Mouse (Mus musculus) forebrain, embryonic 14.5 days (tissue): Measurements from ENCODE around the gene Usp22. TPM values are rescaled to one million over a fixed set of nuclear protein-coding genes. Genes with fewer than 3 reads are reported as not detected.
A peak's percentile ranks its signal among the peaks of the same experiment; 100 is the strongest.
"Not testable (repeated sequence)": the region's sequence is repeated elsewhere in the genome, so short reads cannot be mapped to it uniquely, and the experiment has no call there.

Experiments
- ATAC-seq: fragments of 200-750 bp; cut with Nextera tagmentation; 2 replicates; pipeline ENCODE4 v1.8.0; 2017; ENCODE audit warnings: mild to moderate bottlenecking, moderate library complexity
- DNase-seq: peaks from one replicate; pipeline ENCODE4 v3.0.0-alpha.2; 2015; ENCODE audit warnings: low spot score
- H3K27ac ChIP-seq: fragments of 300-500 bp; sonication (generic); 2 replicates; pipeline ENCODE4 v1.5.1; 2014; ENCODE audit warnings: low read depth, mild to moderate bottlenecking, control low read depth, low read length, moderate library complexity
- H3K27me3 ChIP-seq: fragments of 300-500 bp; sonication (generic); replicated peaks from 2 replicates; pipeline ENCODE4 v1.6.1; 2014; ENCODE audit warnings: low read length, control low read depth, mixed read lengths; ENCODE audit not compliant: control insufficient read depth, insufficient read depth
- H3K36me3 ChIP-seq: fragments of 300-500 bp; sonication (generic); 2 replicates; pipeline ENCODE4 v1.6.1; 2014; ENCODE audit warnings: low read length, control low read depth; ENCODE audit not compliant: control insufficient read depth, insufficient read depth
- H3K4me1 ChIP-seq: fragments of 300-500 bp; sonication (generic); 2 replicates; pipeline ENCODE4 v1.6.1; 2014; ENCODE audit warnings: antibody characterized with exemption, low read length, control low read depth; ENCODE audit not compliant: control insufficient read depth, insufficient read depth
- H3K4me2 ChIP-seq: fragments of 300-500 bp; sonication (generic); 2 replicates; pipeline ENCODE4 v1.6.1; 2014; ENCODE audit warnings: mild to moderate bottlenecking, control low read depth, low read length
- H3K4me3 ChIP-seq: fragments of 300-500 bp; sonication (generic); 2 replicates; pipeline ENCODE4 v1.5.1; 2014; ENCODE audit warnings: low read depth, low read length, control low read depth
- H3K9ac ChIP-seq: fragments of 300-500 bp; sonication (generic); 2 replicates; pipeline ENCODE4 v1.6.1; 2014; ENCODE audit warnings: mild to moderate bottlenecking, low read length, control low read depth, moderate library complexity
- H3K9me3 ChIP-seq: fragments of 300-500 bp; sonication (generic); replicated peaks from 2 replicates; pipeline ENCODE4 v1.6.1; 2016; ENCODE audit warnings: low read length, control low read depth, mixed read lengths; ENCODE audit not compliant: control insufficient read depth
- WGBS: fragments of 180-500 bp; shearing (Covaris S2); extraction: QIAGEN DNeasy Blood & Tissue Kit; methylation state at CpG from one replicate; pipeline ENCODE4 v1.1.7; 2014; 5-methylcytosine and 5-hydroxymethylcytosine counted together
- polyA plus RNA-seq: library from polyadenylated mRNA; unstranded; fragments of >200 nt; fragmentation: Nextera tagmentation; extraction: Ambion mirVana; gene quantifications from 2 replicates; pipeline ENCODE4 v1.2.1, GENCODE M21; 2014

The Usp22 gene
- polyA plus RNA-seq, 1 experiment from 2014 or later = 359 TPM

GRCm38 (mm10) chr11:61174291-61174820 lies 499 bp downstream of the Usp22 start:
- 1% methylated on average over 28 of the region's 28 CpGs for WGBS
- peak overlapping the region; percentile 98 for H3K27ac ChIP-seq

GRCm38 (mm10) chr11:61173477-61173876 lies 1.4 kb downstream of the Usp22 start:
- H3K9me3 ChIP-seq, H3K27me3 ChIP-seq, ATAC-seq, DNase-seq, H3K27ac ChIP-seq, H3K36me3 ChIP-seq: not testable (repeated sequence)
- Histone ChIP-seq H3K4me2 (peak overlapping the region; percentile 64), H3K4me3 (peak overlapping the region; percentile 96), H3K9ac (peak overlapping the region; percentile 100), H3K4me1 (peaks cover 35% of the 10 kb centered on the region)
- 16% methylated on average over 15 of the region's 15 CpGs for WGBS

More at GRCm38 (mm10) chr11:61174291-61174820, 499 bp downstream of the Usp22 start:
- Histone ChIP-seq H3K4me3 (peak overlapping the region; percentile 96), H3K9ac (peak overlapping the region; percentile 100), H3K9me3 (no peaks in the 10 kb centered on the region), H3K4me1 (peaks cover 31% of the 10 kb centered on the region), H3K27me3 (no peaks in the 10 kb centered on the region), H3K4me2 (peak overlapping the region; percentile 64), H3K36me3 (no peaks in the 10 kb centered on the region)
- ATAC-seq (peak; percentile 43), DNase-seq (peak; percentile 83)

GRCm38 (mm10) chr11:61170184-61170583 lies 4.7 kb downstream of the Usp22 start:
- ATAC-seq (no peak), DNase-seq (no peak)
- Histone ChIP-seq H3K9me3 (no peaks in the 10 kb centered on the region), H3K36me3 (peaks cover 30% of the 10 kb centered on the region), H3K9ac (no peak overlapping the region), H3K27me3 (no peaks in the 10 kb centered on the region), H3K4me2 (0 out of 2 replicates have a peak overlapping the region, but pooled peaks have one; percentile 9), H3K4me1 (peaks cover 31% of the 10 kb centered on the region), H3K4me3 (no peak overlapping the region), H3K27ac (no peak overlapping the region)
- WGBS = 77% methylated on average over 5 of the region's 5 CpGs

- Histone ChIP-seq H3K9me3 (no peaks in the 10 kb centered on the region), H3K36me3 (peaks cover 83% of the 10 kb centered on the region), H3K4me3 (no peak overlapping the region), H3K27me3 (no peaks in the 10 kb centered on the region), H3K27ac (no peak overlapping the region), H3K9ac (no peak overlapping the region), H3K4me2 (no peak overlapping the region), H3K4me1 (peaks cover 8% of the 10 kb centered on the region; the same call in 1 of the 2 replicates)
- DNase-seq (no peak), ATAC-seq (no peak)
- WGBS = 96% methylated on average over 10 of the region's 10 CpGs
These were observed 10.0 kb downstream of the Usp22 start for GRCm38 (mm10) chr11:61164881-61165280.

- H3K9me3 ChIP-seq = no peaks in the 10 kb centered on the region
- 96% methylated on average over 6 of the region's 6 CpGs for WGBS
- no peak for ATAC-seq
- H3K4me2 ChIP-seq = no peak overlapping the region
- peaks cover 88% of the 10 kb centered on the region for H3K36me3 ChIP-seq
- H3K9ac ChIP-seq = no peak overlapping the region
- no peak overlapping the region for H3K4me3 ChIP-seq
- no peaks in the 10 kb centered on the region for H3K27me3 ChIP-seq
- no peak for DNase-seq
- H3K4me1 ChIP-seq = peaks cover 4% of the 10 kb centered on the region; the same call in 1 of the 2 replicates
- no peak overlapping the region for H3K27ac ChIP-seq
These were observed 10.5 kb downstream of the Usp22 start for GRCm38 (mm10) chr11:61164366-61164765.

- Histone ChIP-seq H3K36me3 (peaks cover 98% of the 10 kb centered on the region), H3K27me3 (no peaks in the 10 kb centered on the region), H3K9me3 (no peaks in the 10 kb centered on the region), H3K4me2 (no peak overlapping the region), H3K27ac (no peak overlapping the region), H3K4me1 (no peaks in the 10 kb centered on the region), H3K4me3 (no peak overlapping the region), H3K9ac (no peak overlapping the region)
- DNase-seq (no peak), ATAC-seq (no peak)
- WGBS = 88% methylated on average over 3 of the region's 3 CpGs
These were observed 11.5 kb downstream of the Usp22 start for GRCm38 (mm10) chr11:61163341-61163740.

- H3K36me3 ChIP-seq = peaks cover 100% of the 10 kb centered on the region
- no peak for ATAC-seq
- H3K4me3 ChIP-seq = no peak overlapping the region
- no peaks in the 10 kb centered on the region for H3K9me3 ChIP-seq
- 96% methylated on average over 14 of the region's 14 CpGs for WGBS
- no peak overlapping the region for H3K27ac ChIP-seq
- H3K27me3 ChIP-seq = no peaks in the 10 kb centered on the region
- DNase-seq = no peak
- no peak overlapping the region for H3K4me2 ChIP-seq
- no peaks in the 10 kb centered on the region for H3K4me1 ChIP-seq
- H3K9ac ChIP-seq = no peak overlapping the region
These were observed 12.1 kb downstream of the Usp22 start for GRCm38 (mm10) chr11:61162776-61163175.

- WGBS = 92% methylated on average over 13 of the region's 13 CpGs
- Histone ChIP-seq H3K9me3 (no peaks in the 10 kb centered on the region), H3K4me2 (no peak overlapping the region), H3K27ac (no peak overlapping the region), H3K9ac (no peak overlapping the region), H3K4me1 (no peaks in the 10 kb centered on the region), H3K4me3 (no peak overlapping the region), H3K36me3 (peaks cover 100% of the 10 kb centered on the region), H3K27me3 (no peaks in the 10 kb centered on the region)
- DNase-seq (no peak), ATAC-seq (no peak)
These were observed 13.7 kb downstream of the Usp22 start for GRCm38 (mm10) chr11:61161121-61161520.

- H3K9me3 ChIP-seq = no peaks in the 10 kb centered on the region
- no peak overlapping the region for H3K4me3 ChIP-seq
- H3K4me2 ChIP-seq = no peak overlapping the region
- H3K27ac ChIP-seq = no peak overlapping the region
- ATAC-seq (no peak), DNase-seq (no peak)
- H3K4me1 ChIP-seq = no peaks in the 10 kb centered on the region
- 77% methylated on average over 11 of the region's 11 CpGs for WGBS
- no peak overlapping the region for H3K9ac ChIP-seq
- no peaks in the 10 kb centered on the region for H3K27me3 ChIP-seq
- peaks cover 100% of the 10 kb centered on the region for H3K36me3 ChIP-seq
These were observed 14.8 kb downstream of the Usp22 start for GRCm38 (mm10) chr11:61159796-61160732.
